Mouse (Mus musculus): ENCODE results near the gene Sapcd1.

- TF ChIP-seq CTCF (conservative IDR thresholded peaks at IDR 0.05; ENCODE audit: low read length) (no peak), POU5F1 (IDR thresholded peaks at IDR 0.05; ENCODE audit: borderline replicate concordance, low read length) (no peak), NANOG (IDR thresholded peaks at IDR 0.05; ENCODE audit: borderline replicate concordance, low read length) (no peak)
Measured at GRCm38 (mm10) chr17:35068213-35068914, 40.5 kb upstream of the Sapcd1 start.

All from E14TG2a.4 (cell line).